Mouse (Mus musculus) embryonic fibroblast, embryonic 13.5 days (primary cell): ENCODE results near the gene Tbc1d4. TPM values are rescaled to one million over a fixed set of nuclear protein-coding genes. Genes with fewer than 3 reads are reported as not detected.
A peak's percentile ranks its signal among the peaks of the same experiment; 100 is the strongest.

Experiments
- H3K27ac ChIP-seq: 2 replicates; pipeline ENCODE4 v1.5.1; 2012; ENCODE audit warnings: low read length, control low read depth, inconsistent platforms; ENCODE audit not compliant: insufficient read depth
- H3K4me1 ChIP-seq: 2 replicates; pipeline ENCODE4 v1.6.1; 2011; ENCODE audit warnings: low read length; ENCODE audit not compliant: control insufficient read depth, insufficient read depth
- H3K4me3 ChIP-seq: 2 replicates; pipeline ENCODE4 v1.5.1; 2011; ENCODE audit warnings: mild to moderate bottlenecking, control low read depth, low read length; ENCODE audit not compliant: insufficient read depth
- CTCF ChIP-seq: IDR thresholded peaks from 2 replicates; pipeline ENCODE4 v1.5.1; 2011; ENCODE audit warnings: mild to moderate bottlenecking, control low read depth, low read length, moderate library complexity, borderline replicate concordance; ENCODE audit not compliant: insufficient read depth
- POLR2A ChIP-seq: IDR thresholded peaks from 2 replicates; pipeline ENCODE4 v1.6.1; 2011; ENCODE audit warnings: low read depth, mild to moderate bottlenecking, control low read depth, low read length, moderate library complexity
- polyA plus RNA-seq: library from polyadenylated mRNA; stranded (reverse); fragments of >200 nt; gene quantifications from 2 replicates; pipeline ENCODE4 v1.2.4, GENCODE M21; 2011; ENCODE audit warnings: low read depth; ENCODE audit not compliant: missing spikeins, insufficient read length

Tbc1d4 gene
- polyA plus RNA-seq, 1 experiment = 3.2 TPM

- TF ChIP-seq CTCF (0 out of 2 replicates have a peak, but pooled peaks have one; percentile 6), POLR2A (no peak)
- no peak overlapping the region for H3K4me3 ChIP-seq
- H3K27ac ChIP-seq = no peak overlapping the region
- no peaks in the 10 kb centered on the region for H3K4me1 ChIP-seq
Observed at GRCm38 (mm10) chr14:101460768-101461167, 148.2 kb downstream of the Tbc1d4 start.

DNA sequence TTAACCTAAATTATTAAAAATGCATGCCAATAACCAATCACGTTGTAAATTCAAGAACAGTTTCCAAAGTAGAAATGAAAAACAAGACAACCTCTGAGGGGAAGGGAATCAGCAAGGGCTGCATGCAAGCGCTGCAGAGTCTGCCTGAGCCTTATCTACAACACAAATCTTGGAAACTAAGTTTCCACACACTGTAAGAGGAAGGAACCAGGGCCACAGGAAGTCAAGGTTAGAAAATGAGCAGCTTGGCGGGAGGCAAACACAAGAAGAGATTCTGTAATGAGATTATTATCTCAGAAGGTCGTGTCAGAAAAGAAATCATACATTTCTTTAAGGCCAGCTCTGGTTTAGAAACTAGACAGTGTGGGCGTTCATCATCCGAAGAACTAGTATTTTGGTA, 156.1 kb downstream of the Tbc1d4 start:
- H3K4me3 ChIP-seq = no peak overlapping the region
- no peak overlapping the region for H3K27ac ChIP-seq
- H3K4me1 ChIP-seq = no peaks in the 10 kb centered on the region
- TF ChIP-seq CTCF (no peak), POLR2A (no peak)

DNA sequence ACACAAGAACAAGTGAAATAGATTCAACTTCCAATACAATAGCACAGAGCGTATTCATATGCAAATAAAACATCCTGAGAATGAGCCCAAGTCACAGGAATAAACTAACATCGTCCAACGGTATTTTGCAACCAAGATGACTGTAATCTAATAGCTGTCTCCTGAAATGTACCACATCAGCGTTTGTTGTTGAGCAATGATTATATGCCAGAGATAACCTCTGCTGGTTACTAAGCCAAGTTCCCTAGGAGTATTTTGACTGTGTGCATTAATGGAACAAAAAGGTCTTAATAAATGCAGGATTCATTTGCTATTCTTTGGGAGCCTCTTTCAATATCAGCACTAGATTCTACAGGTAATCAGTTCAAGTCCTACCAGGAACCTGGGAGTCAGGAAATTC, 161.1 kb downstream of the Tbc1d4 start:
- TF ChIP-seq POLR2A = no peak
- no peak for TF ChIP-seq CTCF

DNA sequence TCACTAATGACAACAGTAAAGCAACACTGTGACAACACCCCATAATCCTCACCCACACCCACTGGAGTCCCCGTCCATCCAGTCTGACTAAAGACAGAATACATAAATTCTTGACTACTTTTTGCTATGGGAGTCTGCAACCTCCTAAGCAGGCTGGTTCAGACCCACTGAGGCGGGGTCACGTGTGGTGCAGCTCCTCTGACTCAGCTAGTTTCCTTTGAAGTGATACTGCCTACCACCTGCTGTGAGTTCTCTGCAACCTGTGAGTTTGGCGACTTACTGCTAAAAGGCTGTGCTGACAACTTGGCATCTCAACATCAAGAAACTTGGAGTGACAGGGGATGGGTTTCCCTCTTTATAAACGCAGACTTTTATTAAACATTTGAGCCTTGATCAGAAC, 163.8 kb downstream of the Tbc1d4 start:
- no peak for TF ChIP-seq POLR2A
- no peak for TF ChIP-seq CTCF
- no peak overlapping the region for H3K4me3 ChIP-seq
- H3K4me1 ChIP-seq = no peaks in the 10 kb centered on the region
- no peak overlapping the region for H3K27ac ChIP-seq

More for the DNA sequence above, 161.1 kb downstream of the Tbc1d4 start:
- H3K4me3 ChIP-seq = no peak overlapping the region
- H3K27ac ChIP-seq = no peak overlapping the region
- H3K4me1 ChIP-seq = no peaks in the 10 kb centered on the region

DNA sequence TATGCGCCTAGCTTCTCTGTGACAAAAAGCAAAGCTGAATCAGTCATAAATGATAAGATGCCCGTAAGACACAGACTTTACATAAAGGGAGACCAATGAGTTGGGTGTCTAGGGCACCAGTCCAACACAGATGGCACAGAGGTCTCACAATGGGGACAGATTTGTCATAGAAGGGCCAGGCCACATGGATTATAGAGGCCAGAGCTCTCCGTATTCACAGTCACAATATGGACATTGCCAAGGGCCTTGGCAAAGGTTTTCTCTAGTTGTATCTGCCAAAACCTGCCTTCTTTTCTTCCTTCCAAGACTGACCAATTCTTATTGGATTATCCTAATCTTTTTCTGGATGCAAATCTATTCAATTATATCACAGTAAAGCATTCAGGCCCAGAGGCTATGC, 171.1 kb downstream of the Tbc1d4 start:
- Histone ChIP-seq H3K4me3 (no peak overlapping the region), H3K4me1 (no peaks in the 10 kb centered on the region), H3K27ac (no peak overlapping the region)
- TF ChIP-seq POLR2A = no peak
- no peak for TF ChIP-seq CTCF

DNA sequence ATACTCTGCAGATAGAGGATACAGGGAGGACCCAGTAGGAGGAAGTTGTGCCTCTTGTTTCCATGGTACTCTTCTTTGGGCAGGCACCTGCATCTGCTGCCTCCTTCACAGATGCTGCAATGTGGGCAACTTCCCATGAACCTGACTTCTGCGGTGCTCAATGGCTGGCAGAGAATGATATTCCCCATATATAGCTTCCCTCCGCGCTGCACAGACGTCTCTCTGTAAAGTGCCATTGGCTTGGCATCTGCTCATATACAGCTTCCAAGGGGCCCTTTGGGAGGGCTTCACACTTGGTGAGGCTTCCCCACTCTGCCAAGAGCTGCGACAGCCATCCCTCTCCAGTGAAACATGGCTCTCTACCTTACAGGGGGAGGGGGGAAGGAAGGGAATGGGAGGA, 178.5 kb downstream of the Tbc1d4 start:
- Histone ChIP-seq H3K4me1 (no peaks in the 10 kb centered on the region), H3K4me3 (no peak overlapping the region), H3K27ac (no peak overlapping the region)
- no peak for TF ChIP-seq POLR2A
- TF ChIP-seq CTCF = no peak

GRCm38 (mm10) chr14:101428805-101429516, 180.0 kb downstream of the Tbc1d4 start:
- H3K4me1 ChIP-seq = no peaks in the 10 kb centered on the region
- TF ChIP-seq POLR2A (no peak), CTCF (no peak)
- no peak overlapping the region for H3K27ac ChIP-seq
- no peak overlapping the region for H3K4me3 ChIP-seq

DNA sequence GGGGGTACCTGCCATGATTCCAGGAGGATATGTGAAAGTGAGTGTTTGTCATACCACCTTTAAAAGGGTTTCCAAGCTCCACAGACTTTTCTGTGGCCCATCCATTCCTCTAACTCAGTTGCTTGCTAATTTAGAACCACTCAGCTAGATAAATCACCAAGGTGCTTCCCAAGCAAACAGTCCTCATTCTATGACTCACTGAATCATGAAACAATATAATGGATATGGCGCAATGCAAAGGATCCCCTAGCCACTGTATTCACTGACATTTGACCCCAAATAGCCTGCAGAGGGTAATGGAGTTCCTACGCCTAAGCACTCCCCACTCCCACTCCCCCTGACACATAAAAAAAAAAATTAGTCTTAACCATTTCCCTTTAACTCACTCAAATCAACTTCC, 191.3 kb downstream of the Tbc1d4 start:
- Histone ChIP-seq H3K4me1 (no peaks in the 10 kb centered on the region), H3K27ac (no peak overlapping the region), H3K4me3 (no peak overlapping the region)
- TF ChIP-seq POLR2A (no peak), CTCF (no peak)

Other genes with a start within 250 kb of the Tbc1d4 start
- 32.8 and 34.9 TPM in 2 replicates for gene Commd6, start 31.5 kb upstream of the Tbc1d4 start, polyA plus RNA-seq
- gene Uchl3, start 44.8 kb upstream of the Tbc1d4 start, polyA plus RNA-seq = 33.5 and 35.4 TPM in 2 replicates
- 1.3 TPM in 1 of 2 replicates, not detected in the other for gene Gm9922, start 120.6 kb upstream of the Tbc1d4 start, polyA plus RNA-seq
- 61.2 and 61.5 TPM in 2 replicates for gene Lmo7, start 120.8 kb upstream of the Tbc1d4 start, polyA plus RNA-seq